Mouse (Mus musculus) lung, postnatal 0 days (tissue): ENCODE data around the gene Mcoln2.

Source experiments
- CTCF ChIP-seq: IDR thresholded peaks from 2 replicates; pipeline ENCODE4 v1.5.1; 2016; ENCODE audit warnings: antibody characterized with exemption, mild to moderate bottlenecking
- EP300 ChIP-seq: IDR thresholded peaks from 2 replicates; pipeline ENCODE4 v1.6.1; 2016; ENCODE audit warnings: antibody characterized with exemption, mild to moderate bottlenecking, control low read depth

DNA sequence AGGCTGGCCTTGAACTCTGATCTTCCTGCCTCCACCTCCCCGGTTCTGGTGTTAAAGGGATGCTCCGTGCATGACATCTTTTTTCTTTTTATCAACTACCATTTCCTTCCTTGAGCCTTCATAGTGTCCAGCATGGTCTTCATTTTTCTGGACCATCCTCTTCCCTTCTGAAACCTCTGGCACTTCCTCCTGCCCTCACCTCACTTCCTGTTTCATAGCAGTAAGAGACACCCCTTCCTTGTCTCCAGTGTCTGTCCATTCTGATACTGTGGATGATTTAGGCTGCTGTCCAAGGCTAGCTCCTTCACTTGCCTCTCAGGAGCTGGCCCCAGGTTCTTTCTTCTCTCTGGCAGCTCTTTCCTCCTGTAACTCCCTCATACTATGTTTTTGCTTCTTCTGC is 14.2 kb upstream of the Mcoln2 start:
- no peak for TF ChIP-seq CTCF
- no peak for TF ChIP-seq EP300
